Mouse (Mus musculus): Measurements from ENCODE around the gene Mtfmt. TPM values are rescaled to one million over a fixed set of nuclear protein-coding genes. Genes with fewer than 3 reads are reported as not detected.
A peak's percentile ranks its signal among the peaks of the same experiment; 100 is the strongest.

Mtfmt gene
- polyA plus RNA-seq, 1 experiment = 22.4 TPM

DNA sequence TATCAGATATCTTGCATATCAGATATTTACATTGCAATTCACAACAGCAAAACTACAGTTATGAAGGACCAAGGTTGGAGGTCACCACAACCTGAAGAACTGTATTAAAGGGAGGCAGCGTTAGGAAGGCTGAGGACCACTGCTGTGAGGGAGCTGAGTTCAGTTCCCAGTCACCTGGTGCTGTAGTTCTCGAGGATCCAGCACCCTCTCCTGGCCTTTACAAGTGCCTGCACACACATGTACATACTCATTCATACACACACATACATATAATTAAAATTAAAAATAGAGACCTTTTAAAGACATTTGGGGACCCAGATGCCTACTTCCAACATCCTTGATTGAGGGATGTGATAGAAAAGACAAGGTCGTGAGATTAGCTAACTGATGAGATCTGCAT, 15.9 kb upstream of the Mtfmt start:
- H3K27me3 ChIP-seq (ENCODE audit: control insufficient read depth, insufficient read depth, low read length, poor library complexity, severe bottlenecking) = no peaks in the 10 kb centered on the region
- no peak for TF ChIP-seq POLR2A (IDR thresholded peaks at IDR 0.05; ENCODE audit: insufficient read depth, low read length)
- no peak for TF ChIP-seq EP300 (IDR thresholded peaks at IDR 0.05; ENCODE audit: insufficient read depth, low read depth, low read length)
- TF ChIP-seq CTCF (IDR thresholded peaks at IDR 0.05; ENCODE audit: low read depth, low read length) = peak; percentile 29
- no peak overlapping the region for H3K4me3 ChIP-seq (ENCODE audit: low read depth, low read length)
- peaks cover 4% of the 10 kb centered on the region for H3K4me1 ChIP-seq (ENCODE audit: control insufficient read depth, insufficient read depth, low read length)
- H3K9ac ChIP-seq (ENCODE audit: low read depth, poor library complexity, severe bottlenecking) = no peak overlapping the region
- H3K36me3 ChIP-seq (ENCODE audit: control insufficient read depth, insufficient read depth, low read length, poor library complexity, severe bottlenecking) = no peaks in the 10 kb centered on the region
- H3K27ac ChIP-seq (ENCODE audit: insufficient read depth, low read length) = no peak overlapping the region
- no peaks in the 10 kb centered on the region for H3K9me3 ChIP-seq (replicated peaks; ENCODE audit: control insufficient read depth, insufficient read depth, low read length, poor library complexity, severe bottlenecking)

DNA sequence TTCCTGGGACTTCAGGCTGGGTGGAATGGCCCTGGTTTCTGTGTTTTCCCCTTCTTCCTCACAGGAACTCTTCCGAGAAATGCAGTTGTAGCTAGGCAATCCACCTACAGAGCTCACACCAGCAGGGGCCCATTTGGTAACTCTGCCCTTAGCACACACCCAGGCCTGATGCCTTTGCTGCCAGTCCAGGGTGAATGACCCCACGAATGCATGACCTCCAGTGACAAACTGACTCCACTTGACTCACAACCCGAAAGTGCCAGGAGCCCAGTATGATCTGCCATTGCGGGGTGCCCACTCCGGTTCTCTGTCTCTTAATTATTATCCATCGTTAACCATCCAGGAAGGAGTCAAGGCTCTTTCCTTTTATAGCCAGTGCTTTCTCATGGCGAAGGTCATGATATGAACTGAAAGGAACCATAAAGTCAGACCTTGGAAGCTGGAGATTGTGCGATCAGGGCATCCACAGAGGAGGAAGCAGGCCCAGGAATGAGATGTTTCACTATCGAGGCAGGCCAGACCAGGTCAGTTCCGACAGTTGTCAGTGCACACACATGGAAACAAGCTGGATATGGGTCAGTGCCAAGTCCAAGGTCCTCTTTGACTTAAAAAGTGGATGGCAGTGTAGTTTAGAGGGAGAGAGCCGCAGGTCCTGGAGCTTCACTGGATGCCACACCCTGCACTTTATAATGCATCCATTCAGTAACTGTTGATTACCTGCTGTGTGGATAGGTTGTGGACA, 12.7 kb upstream of the Mtfmt start, which contains the start of gene Slc51b:
Slc51b (minus strand) TSS at position 196 of the 742 bp plus-strand sequence.
- Histone ChIP-seq H3K9ac (ENCODE audit: low read depth, poor library complexity, severe bottlenecking) (no peak within 1 kb of the TSS), H3K4me1 (ENCODE audit: control insufficient read depth, insufficient read depth, low read length) (peaks cover 4% of the 10 kb centered on the region), H3K36me3 (ENCODE audit: control insufficient read depth, insufficient read depth, low read length, poor library complexity, severe bottlenecking) (no peaks in the 10 kb centered on the region), H3K27me3 (ENCODE audit: control insufficient read depth, insufficient read depth, low read length, poor library complexity, severe bottlenecking) (no peaks in the 10 kb centered on the region), H3K9me3 (replicated peaks; ENCODE audit: control insufficient read depth, insufficient read depth, low read length, poor library complexity, severe bottlenecking) (no peaks in the 10 kb centered on the region), H3K27ac (ENCODE audit: insufficient read depth, low read length) (no peak within 1 kb of the TSS), H3K4me3 (ENCODE audit: low read depth, low read length) (no peak within 1 kb of the TSS)
- TF ChIP-seq POLR2A (IDR thresholded peaks at IDR 0.05; ENCODE audit: insufficient read depth, low read length) (no peak), EP300 (IDR thresholded peaks at IDR 0.05; ENCODE audit: insufficient read depth, low read depth, low read length) (no peak), CTCF (IDR thresholded peaks at IDR 0.05; ENCODE audit: low read depth, low read length) (no peak)

GRCm38 (mm10) chr9:65424393-65424792, 11.2 kb upstream of the Mtfmt start:
- TF ChIP-seq POLR2A (IDR thresholded peaks at IDR 0.05; ENCODE audit: insufficient read depth, low read length) (no peak), CTCF (IDR thresholded peaks at IDR 0.05; ENCODE audit: low read depth, low read length) (no peak), EP300 (IDR thresholded peaks at IDR 0.05; ENCODE audit: insufficient read depth, low read depth, low read length) (no peak)
- Histone ChIP-seq H3K4me1 (ENCODE audit: control insufficient read depth, insufficient read depth, low read length) (peaks cover 4% of the 10 kb centered on the region), H3K4me3 (ENCODE audit: low read depth, low read length) (no peak overlapping the region)

DNA sequence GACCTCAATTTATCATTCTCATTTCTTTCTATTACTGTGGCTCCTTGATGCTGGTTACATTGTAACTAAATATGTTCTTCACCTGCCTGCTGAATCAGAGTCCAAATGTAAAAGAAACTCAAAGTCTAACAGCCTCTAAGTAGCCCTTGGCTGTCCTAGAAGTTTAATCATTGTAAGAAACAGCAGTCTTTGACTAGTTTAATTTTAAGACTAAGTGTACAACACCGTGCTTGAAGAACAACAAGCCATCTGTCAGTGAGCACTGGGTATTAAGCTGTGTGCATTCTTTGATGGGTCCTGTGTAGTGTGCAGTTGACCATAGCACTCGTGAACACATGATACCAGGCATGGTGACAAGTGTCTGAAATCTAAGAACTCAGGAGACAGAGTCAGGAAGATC, 8.1 kb upstream of the Mtfmt start:
- Histone ChIP-seq H3K4me1 (ENCODE audit: control insufficient read depth, insufficient read depth, low read length) (peaks cover 4% of the 10 kb centered on the region), H3K27ac (ENCODE audit: insufficient read depth, low read length) (no peak overlapping the region), H3K36me3 (ENCODE audit: control insufficient read depth, insufficient read depth, low read length, poor library complexity, severe bottlenecking) (no peaks in the 10 kb centered on the region), H3K9me3 (replicated peaks; ENCODE audit: control insufficient read depth, insufficient read depth, low read length, poor library complexity, severe bottlenecking) (no peaks in the 10 kb centered on the region), H3K4me3 (ENCODE audit: low read depth, low read length) (no peak overlapping the region), H3K9ac (ENCODE audit: low read depth, poor library complexity, severe bottlenecking) (no peak overlapping the region), H3K27me3 (ENCODE audit: control insufficient read depth, insufficient read depth, low read length, poor library complexity, severe bottlenecking) (no peaks in the 10 kb centered on the region)
- TF ChIP-seq EP300 (IDR thresholded peaks at IDR 0.05; ENCODE audit: insufficient read depth, low read depth, low read length) (no peak), POLR2A (IDR thresholded peaks at IDR 0.05; ENCODE audit: insufficient read depth, low read length) (no peak), CTCF (IDR thresholded peaks at IDR 0.05; ENCODE audit: low read depth, low read length) (no peak)

More at GRCm38 (mm10) chr9:65424393-65424792, 11.2 kb upstream of the Mtfmt start:
- no peak overlapping the region for H3K9ac ChIP-seq (ENCODE audit: low read depth, poor library complexity, severe bottlenecking)
- no peaks in the 10 kb centered on the region for H3K36me3 ChIP-seq (ENCODE audit: control insufficient read depth, insufficient read depth, low read length, poor library complexity, severe bottlenecking)
- H3K27ac ChIP-seq (ENCODE audit: insufficient read depth, low read length) = no peak overlapping the region
- no peaks in the 10 kb centered on the region for H3K27me3 ChIP-seq (ENCODE audit: control insufficient read depth, insufficient read depth, low read length, poor library complexity, severe bottlenecking)
- no peaks in the 10 kb centered on the region for H3K9me3 ChIP-seq (replicated peaks; ENCODE audit: control insufficient read depth, insufficient read depth, low read length, poor library complexity, severe bottlenecking)

DNA sequence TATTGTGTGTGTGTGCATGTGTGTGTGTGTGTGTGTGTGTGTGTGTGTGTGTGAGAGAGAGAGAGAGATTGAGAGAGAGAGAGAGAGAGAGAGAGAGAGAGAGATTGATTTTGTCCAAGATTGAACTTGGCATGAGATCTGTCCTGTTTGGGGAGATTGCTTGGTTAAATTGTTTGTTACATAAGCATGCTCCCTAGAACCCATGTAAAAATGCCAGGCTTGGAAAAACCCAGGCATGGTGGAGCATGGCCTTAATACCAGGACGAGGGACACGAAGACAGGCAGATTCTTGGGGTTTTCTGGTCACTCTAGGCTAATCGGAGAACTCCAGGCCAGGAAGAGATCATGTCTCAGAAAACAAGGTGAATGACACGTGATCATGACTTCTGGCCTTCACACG, 7.6 kb upstream of the Mtfmt start:
- Histone ChIP-seq H3K27ac (ENCODE audit: insufficient read depth, low read length) (no peak overlapping the region), H3K36me3 (ENCODE audit: control insufficient read depth, insufficient read depth, low read length, poor library complexity, severe bottlenecking) (no peaks in the 10 kb centered on the region), H3K4me1 (ENCODE audit: control insufficient read depth, insufficient read depth, low read length) (peaks cover 4% of the 10 kb centered on the region), H3K9me3 (replicated peaks; ENCODE audit: control insufficient read depth, insufficient read depth, low read length, poor library complexity, severe bottlenecking) (no peaks in the 10 kb centered on the region), H3K27me3 (ENCODE audit: control insufficient read depth, insufficient read depth, low read length, poor library complexity, severe bottlenecking) (no peaks in the 10 kb centered on the region), H3K9ac (ENCODE audit: low read depth, poor library complexity, severe bottlenecking) (no peak overlapping the region), H3K4me3 (ENCODE audit: low read depth, low read length) (no peak overlapping the region)
- no peak for TF ChIP-seq POLR2A (IDR thresholded peaks at IDR 0.05; ENCODE audit: insufficient read depth, low read length)
- no peak for TF ChIP-seq EP300 (IDR thresholded peaks at IDR 0.05; ENCODE audit: insufficient read depth, low read depth, low read length)
- no peak for TF ChIP-seq CTCF (IDR thresholded peaks at IDR 0.05; ENCODE audit: low read depth, low read length)

DNA sequence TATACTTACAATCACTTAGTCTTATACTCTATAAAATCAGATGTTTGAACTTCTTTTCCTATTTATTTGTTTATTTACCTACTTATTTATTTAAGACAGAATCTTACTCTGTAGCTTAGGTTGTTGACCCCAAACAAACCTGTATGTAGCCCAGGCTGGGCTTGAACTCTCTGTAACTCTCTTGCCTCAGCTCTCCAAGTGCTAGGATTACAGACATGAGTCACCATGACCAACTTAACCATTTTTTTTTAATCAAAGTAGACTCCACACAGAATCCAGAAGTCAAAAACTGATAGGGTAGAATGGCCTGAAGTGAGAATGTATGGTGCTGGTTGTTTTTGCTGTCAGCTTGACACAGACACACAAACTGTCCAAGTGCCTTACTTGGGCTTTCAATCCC, 5.2 kb upstream of the Mtfmt start:
- Histone ChIP-seq H3K9me3 (replicated peaks; ENCODE audit: control insufficient read depth, insufficient read depth, low read length, poor library complexity, severe bottlenecking) (no peaks in the 10 kb centered on the region), H3K36me3 (ENCODE audit: control insufficient read depth, insufficient read depth, low read length, poor library complexity, severe bottlenecking) (no peaks in the 10 kb centered on the region), H3K4me1 (ENCODE audit: control insufficient read depth, insufficient read depth, low read length) (no peaks in the 10 kb centered on the region), H3K9ac (ENCODE audit: low read depth, poor library complexity, severe bottlenecking) (no peak overlapping the region), H3K4me3 (ENCODE audit: low read depth, low read length) (no peak overlapping the region), H3K27me3 (ENCODE audit: control insufficient read depth, insufficient read depth, low read length, poor library complexity, severe bottlenecking) (no peaks in the 10 kb centered on the region), H3K27ac (ENCODE audit: insufficient read depth, low read length) (no peak overlapping the region)
- TF ChIP-seq POLR2A (IDR thresholded peaks at IDR 0.05; ENCODE audit: insufficient read depth, low read length) (no peak), CTCF (IDR thresholded peaks at IDR 0.05; ENCODE audit: low read depth, low read length) (no peak), EP300 (IDR thresholded peaks at IDR 0.05; ENCODE audit: insufficient read depth, low read depth, low read length) (no peak)
